Mouse (Mus musculus): ENCODE data around the gene Brms1. TPM values are rescaled to one million over a fixed set of nuclear protein-coding genes. Genes with fewer than 3 reads are reported as not detected.

Gene Brms1
- polyA plus RNA-seq, 1 experiment from 2014 or later, result 33.2 TPM

DNA sequence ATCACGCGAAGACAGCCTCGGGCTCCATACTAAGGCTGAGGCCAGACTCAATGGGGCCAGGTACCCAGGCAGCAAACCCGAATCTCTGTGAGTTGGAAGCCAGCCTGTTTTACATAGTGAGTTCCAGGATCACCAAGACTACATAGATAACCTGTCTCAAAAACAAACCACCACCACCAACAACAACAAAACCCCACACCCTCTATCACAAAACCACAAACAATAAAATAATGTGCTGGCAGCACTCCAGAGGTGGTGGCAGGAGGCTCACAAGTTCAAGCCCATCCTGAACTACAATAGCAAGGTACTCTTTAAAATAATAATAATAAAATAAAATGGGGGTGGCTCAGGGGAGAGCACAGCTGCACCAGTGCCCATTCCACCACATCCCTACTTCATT lies 4.6 kb upstream of the Brms1 start:
- no peak for TF ChIP-seq CTCF (IDR thresholded peaks at IDR 0.05; ENCODE audit: low read depth)
- Histone ChIP-seq H3K9ac (ENCODE audit: low read depth, low read length) (no peak overlapping the region), H3K27ac (ENCODE audit: low read depth, low read length) (no peak overlapping the region), H3K36me3 (ENCODE audit: control insufficient read depth, insufficient read depth) (no peaks in the 10 kb centered on the region), H3K4me1 (replicated peaks; ENCODE audit: control insufficient read depth, insufficient read depth, low read length) (peaks cover 5% of the 10 kb centered on the region; the same call in 1 of the 2 replicates), H3K4me3 (ENCODE audit: low read depth, low read length) (no peak overlapping the region), H3K9me3 (ENCODE audit: control insufficient read depth) (no peaks in the 10 kb centered on the region), H3K27me3 (replicated peaks; ENCODE audit: control insufficient read depth, insufficient read depth, low read length) (no peaks in the 10 kb centered on the region), H3K4me2 (replicated peaks; ENCODE audit: low read depth) (no peak overlapping the region)
- ATAC-seq, result no peak
- 84% methylated on average over 4 of the region's 4 CpGs for WGBS

DNA sequence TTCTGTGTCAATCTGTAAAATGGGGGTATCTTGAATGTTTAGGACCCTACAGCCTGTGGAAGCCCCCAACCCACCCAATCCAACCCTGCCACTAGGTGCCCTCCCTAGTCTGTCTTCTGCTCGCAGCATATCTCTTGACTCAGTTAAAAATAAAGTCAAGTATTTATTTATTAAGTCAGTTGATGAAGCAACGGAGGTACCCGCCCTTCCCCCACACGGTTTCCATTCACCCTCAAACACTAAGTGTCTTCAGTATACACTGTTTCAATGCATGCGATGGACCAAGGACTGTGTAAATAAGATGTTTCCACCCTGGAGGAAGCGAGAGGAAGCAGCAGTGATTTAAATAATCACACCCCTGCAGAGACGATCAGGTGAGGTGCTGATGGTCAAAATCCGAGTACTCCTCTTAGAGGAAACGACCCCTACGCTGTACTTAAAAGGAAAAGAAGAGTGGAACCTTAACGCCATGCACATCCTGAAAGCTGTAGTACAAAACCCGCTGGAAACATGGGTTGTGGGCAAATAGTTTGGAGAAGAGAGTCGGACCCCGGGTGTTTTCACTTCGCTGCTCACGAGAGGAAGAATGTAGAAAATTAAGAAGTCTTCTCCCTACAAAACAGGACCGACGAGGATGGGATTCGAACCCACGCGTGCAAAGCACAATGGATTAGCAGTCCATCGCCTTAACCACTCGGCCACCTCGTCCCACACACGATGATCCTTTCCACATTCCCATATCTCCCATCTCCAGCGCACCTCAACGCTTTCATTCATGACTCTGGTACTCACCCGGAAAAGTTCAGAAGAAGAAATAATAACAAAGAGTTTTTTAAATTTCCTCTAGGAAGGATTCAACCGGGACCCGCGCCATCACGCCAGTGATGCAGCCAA lies 3.2 kb upstream of the Brms1 start:
- no peak for TF ChIP-seq CTCF (IDR thresholded peaks at IDR 0.05; ENCODE audit: low read depth)
- Histone ChIP-seq H3K9ac (ENCODE audit: low read depth, low read length) (0 out of 2 replicates have a peak overlapping the region, but pooled peaks have one; percentile 73), H3K36me3 (ENCODE audit: control insufficient read depth, insufficient read depth) (no peaks in the 10 kb centered on the region), H3K4me2 (replicated peaks; ENCODE audit: low read depth) (peak overlapping the region; percentile 93), H3K27me3 (replicated peaks; ENCODE audit: control insufficient read depth, insufficient read depth, low read length) (no peaks in the 10 kb centered on the region), H3K9me3 (ENCODE audit: control insufficient read depth) (no peaks in the 10 kb centered on the region), H3K27ac (ENCODE audit: low read depth, low read length) (peak overlapping the region; percentile 50; the same call in 1 of the 2 replicates), H3K4me1 (replicated peaks; ENCODE audit: control insufficient read depth, insufficient read depth, low read length) (peaks cover 5% of the 10 kb centered on the region; the same call in 1 of the 2 replicates), H3K4me3 (ENCODE audit: low read depth, low read length) (peak overlapping the region; percentile 70)
- peak; percentile 34; the same call in 1 of the 2 replicates for ATAC-seq
- 3% methylated on average over 32 of the region's 32 CpGs for WGBS

DNA sequence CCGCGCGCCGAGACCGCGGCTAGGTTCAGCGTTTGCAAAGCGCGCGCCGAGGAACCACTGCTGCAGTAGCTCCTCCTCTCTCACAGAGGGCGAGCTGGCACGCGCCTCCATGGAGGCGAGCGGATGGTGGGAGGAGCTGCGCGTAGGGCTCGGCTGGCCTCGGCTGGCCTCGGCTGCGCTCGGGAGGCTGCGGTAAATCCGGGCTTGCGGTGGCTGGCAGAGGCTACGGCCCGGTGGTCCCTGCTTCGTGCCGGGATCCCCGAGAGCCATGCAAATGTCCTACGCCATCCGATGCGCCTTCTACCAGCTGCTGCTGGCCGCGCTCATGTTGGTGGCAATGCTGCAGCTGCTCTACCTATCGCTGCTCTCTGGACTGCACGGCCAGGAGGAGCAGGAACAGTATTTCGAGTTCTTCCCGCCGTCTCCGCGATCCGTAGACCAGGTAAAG lies 2.4 kb upstream of the Brms1 start, which contains the start of the genes B4gat1 and AC124502.3:
B4gat1 (plus strand) TSS at position 118 of the 448 bp plus-strand sequence.
AC124502.3 (plus strand) TSS at position 183 of the 448 bp plus-strand sequence.
- WGBS, result under 1% methylated on average over 34 of the region's 44 CpGs
- no peaks in the 10 kb centered on the region for H3K9me3 ChIP-seq (ENCODE audit: control insufficient read depth)
- H3K9ac ChIP-seq (ENCODE audit: low read depth, low read length), result peak within 1 kb of the TSS; percentile 73
- peak within 1 kb of the TSS; percentile 70 for H3K4me3 ChIP-seq (ENCODE audit: low read depth, low read length)
- H3K27ac ChIP-seq (ENCODE audit: low read depth, low read length), result peak within 1 kb of the TSS; percentile 50
- H3K36me3 ChIP-seq (ENCODE audit: control insufficient read depth, insufficient read depth), result no peaks in the 10 kb centered on the region
- TF ChIP-seq CTCF (IDR thresholded peaks at IDR 0.05; ENCODE audit: low read depth), result peak; percentile 71
- peak within 1 kb of the TSS; percentile 93 for H3K4me2 ChIP-seq (replicated peaks; ENCODE audit: low read depth)
- ATAC-seq, result peak; percentile 80
- H3K4me1 ChIP-seq (replicated peaks; ENCODE audit: control insufficient read depth, insufficient read depth, low read length), result peaks cover 5% of the 10 kb centered on the region; the same call in 1 of the 2 replicates
- H3K27me3 ChIP-seq (replicated peaks; ENCODE audit: control insufficient read depth, insufficient read depth, low read length), result no peaks in the 10 kb centered on the region

DNA sequence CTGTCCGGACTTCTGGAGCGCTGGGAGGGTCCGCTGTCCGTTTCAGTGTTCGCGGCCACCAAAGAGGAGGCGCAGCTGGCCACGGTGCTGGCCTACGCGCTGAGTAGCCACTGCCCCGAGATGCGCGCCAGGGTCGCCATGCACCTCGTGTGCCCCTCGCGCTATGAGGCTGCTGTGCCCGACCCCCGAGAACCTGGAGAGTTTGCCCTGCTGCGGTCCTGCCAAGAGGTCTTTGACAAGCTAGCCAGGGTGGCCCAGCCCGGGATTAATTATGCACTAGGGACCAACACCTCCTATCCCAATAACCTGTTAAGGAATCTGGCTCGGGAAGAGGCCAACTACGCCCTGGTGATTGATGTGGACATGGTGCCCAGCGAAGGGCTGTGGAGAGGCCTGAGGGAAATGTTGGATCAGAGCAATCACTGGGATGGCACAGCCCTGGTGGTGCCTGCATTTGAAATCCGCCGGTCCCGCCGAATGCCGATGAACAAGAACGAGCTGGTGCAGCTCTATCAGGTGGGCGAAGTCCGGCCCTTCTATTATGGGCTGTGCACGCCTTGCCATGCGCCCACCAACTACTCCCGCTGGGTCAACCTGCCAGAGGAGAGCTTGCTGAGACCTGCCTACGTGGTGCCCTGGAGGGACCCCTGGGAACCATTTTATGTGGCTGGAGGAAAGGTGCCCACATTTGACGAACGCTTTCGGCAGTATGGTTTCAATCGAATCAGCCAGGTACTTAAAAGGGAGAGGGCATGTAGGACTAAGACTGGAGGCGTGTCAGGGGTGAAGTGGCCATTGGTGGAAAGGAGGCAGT lies 1.6 kb upstream of the Brms1 start:
- Histone ChIP-seq H3K9me3 (ENCODE audit: control insufficient read depth) (no peaks in the 10 kb centered on the region), H3K4me2 (replicated peaks; ENCODE audit: low read depth) (peak overlapping the region; percentile 93), H3K27me3 (replicated peaks; ENCODE audit: control insufficient read depth, insufficient read depth, low read length) (no peaks in the 10 kb centered on the region), H3K4me3 (ENCODE audit: low read depth, low read length) (peak overlapping the region; percentile 70), H3K9ac (ENCODE audit: low read depth, low read length) (peak overlapping the region; percentile 73), H3K27ac (ENCODE audit: low read depth, low read length) (peak overlapping the region; percentile 50), H3K4me1 (replicated peaks; ENCODE audit: control insufficient read depth, insufficient read depth, low read length) (peaks cover 5% of the 10 kb centered on the region; the same call in 1 of the 2 replicates), H3K36me3 (ENCODE audit: control insufficient read depth, insufficient read depth) (no peaks in the 10 kb centered on the region)
- 0 out of 2 replicates have a peak, but pooled peaks have one; percentile 14 for ATAC-seq
- WGBS, result 8% methylated on average over 41 of the region's 41 CpGs
- TF ChIP-seq CTCF (IDR thresholded peaks at IDR 0.05; ENCODE audit: low read depth), result no peak

DNA sequence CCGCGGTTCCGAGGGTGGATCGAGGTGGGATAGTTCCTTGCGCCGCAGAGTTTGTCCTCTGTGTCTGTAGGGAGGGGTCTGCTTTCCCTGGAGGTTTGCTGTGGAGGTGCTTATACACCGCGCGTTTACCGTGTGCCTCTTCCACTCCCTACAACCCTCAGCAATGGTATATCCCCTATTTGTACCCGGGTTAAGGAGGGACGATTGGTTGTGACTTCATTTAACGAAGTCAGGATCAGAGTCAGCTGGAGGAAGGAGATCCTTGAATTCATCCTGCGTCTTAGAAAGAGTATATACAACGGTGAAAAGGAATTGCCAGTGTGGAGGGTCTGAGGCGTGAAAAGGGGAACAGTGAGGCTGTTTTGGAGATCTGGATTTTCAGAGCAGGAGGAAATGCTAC lies 434 bp downstream of the Brms1 start:
- Histone ChIP-seq H3K27me3 (replicated peaks; ENCODE audit: control insufficient read depth, insufficient read depth, low read length) (no peaks in the 10 kb centered on the region), H3K27ac (ENCODE audit: low read depth, low read length) (peak overlapping the region; percentile 87), H3K36me3 (ENCODE audit: control insufficient read depth, insufficient read depth) (peaks cover 3% of the 10 kb centered on the region), H3K4me1 (replicated peaks; ENCODE audit: control insufficient read depth, insufficient read depth, low read length) (peaks cover 5% of the 10 kb centered on the region; the same call in 1 of the 2 replicates), H3K9ac (ENCODE audit: low read depth, low read length) (peak overlapping the region; percentile 72), H3K4me3 (ENCODE audit: low read depth, low read length) (peak overlapping the region; percentile 72), H3K9me3 (ENCODE audit: control insufficient read depth) (no peaks in the 10 kb centered on the region), H3K4me2 (replicated peaks; ENCODE audit: low read depth) (peak overlapping the region; percentile 93)
- no peak for ATAC-seq
- WGBS, result under 1% methylated on average over 16 of the region's 16 CpGs
- TF ChIP-seq CTCF (IDR thresholded peaks at IDR 0.05; ENCODE audit: low read depth), result no peak

Measured in intestine, postnatal 0 days (tissue).